Mouse (Mus musculus) c-Kit-negative CD71-positive TER-119-positive erythroid progenitor cells, embryonic 14.5 days (primary cell): ENCODE results near the gene Ifngr1.

Experiments used
- DNase-seq: peaks from one replicate; pipeline ENCODE4 v3.0.0-alpha.2; 2013; ENCODE audit warnings: low read depth, low spot score

Ifngr1 gene

GRCm38 (mm10) chr10:19591641-19592441 lies at the start of gene Ifngr1:
Ifngr1 (plus strand) TSS chr10:19591949.
- peak; percentile 88 for DNase-seq

DNA sequence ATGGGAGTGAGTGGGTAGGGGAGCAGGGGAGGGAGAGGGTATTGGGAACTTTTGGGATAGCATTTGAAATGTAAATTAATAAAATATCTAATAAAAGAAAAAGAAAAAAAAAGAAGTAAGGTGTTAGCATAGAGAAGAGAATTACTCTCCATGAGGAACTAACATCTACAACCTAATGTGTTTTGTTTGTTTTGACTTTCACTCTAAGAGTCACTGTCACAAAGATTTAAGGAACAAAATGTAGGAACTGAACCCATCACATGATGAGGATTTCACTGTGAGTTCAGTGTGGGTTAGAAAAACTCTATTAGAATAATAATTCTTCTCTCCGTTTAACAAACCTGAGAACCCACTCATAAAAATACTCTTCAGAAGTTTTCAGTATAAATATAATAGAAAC lies 44.9 kb upstream of the Ifngr1 start:
- DNase-seq = no peak

DNA sequence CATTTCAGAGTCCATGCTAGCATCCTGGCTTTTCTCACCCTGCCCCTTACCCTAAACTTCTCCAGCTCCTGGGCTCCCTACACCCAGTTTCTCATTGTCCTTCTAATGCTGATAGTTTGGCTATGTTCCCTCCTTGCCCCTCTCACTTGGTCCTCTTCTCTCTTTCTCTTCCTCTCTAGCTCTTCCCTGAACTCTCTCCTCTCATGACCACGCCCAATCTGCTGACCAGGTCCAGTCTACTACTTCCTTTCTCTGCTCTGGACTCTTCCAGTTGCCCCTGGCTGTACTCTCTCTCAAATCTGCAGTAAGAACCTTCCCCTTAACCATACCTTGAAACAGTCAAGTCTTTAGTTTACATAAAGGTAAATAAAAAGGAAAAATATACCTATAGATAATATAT lies 43.7 kb upstream of the Ifngr1 start:
- no peak for DNase-seq

GRCm38 (mm10) chr10:19548491-19548890 lies 43.3 kb upstream of the Ifngr1 start:
- no peak for DNase-seq

- no peak for DNase-seq
These were observed 40.2 kb upstream of the Ifngr1 start for GRCm38 (mm10) chr10:19551585-19551984.

DNA sequence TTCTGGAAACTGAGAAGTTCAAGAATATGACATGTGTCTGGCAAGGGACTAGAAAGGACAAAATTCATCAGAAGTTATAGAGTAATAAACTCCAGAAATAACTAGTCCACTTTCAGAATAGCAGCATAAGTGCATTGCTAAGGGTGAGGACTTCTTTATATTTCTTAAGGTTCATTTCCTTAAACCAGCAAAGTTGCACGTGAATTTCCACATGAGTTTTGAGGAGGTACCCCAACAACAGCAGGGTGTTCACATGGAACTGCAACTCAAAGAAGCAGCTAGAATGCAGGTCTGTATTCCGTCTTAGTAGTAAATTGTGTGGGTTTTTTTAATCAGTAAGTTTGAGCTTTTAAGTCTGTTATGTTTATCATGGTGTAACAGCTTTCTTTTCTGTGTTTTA lies 37.9 kb upstream of the Ifngr1 start:
- no peak for DNase-seq

- no peak for DNase-seq
These were observed 34.1 kb upstream of the Ifngr1 start for GRCm38 (mm10) chr10:19557696-19558095.

DNA sequence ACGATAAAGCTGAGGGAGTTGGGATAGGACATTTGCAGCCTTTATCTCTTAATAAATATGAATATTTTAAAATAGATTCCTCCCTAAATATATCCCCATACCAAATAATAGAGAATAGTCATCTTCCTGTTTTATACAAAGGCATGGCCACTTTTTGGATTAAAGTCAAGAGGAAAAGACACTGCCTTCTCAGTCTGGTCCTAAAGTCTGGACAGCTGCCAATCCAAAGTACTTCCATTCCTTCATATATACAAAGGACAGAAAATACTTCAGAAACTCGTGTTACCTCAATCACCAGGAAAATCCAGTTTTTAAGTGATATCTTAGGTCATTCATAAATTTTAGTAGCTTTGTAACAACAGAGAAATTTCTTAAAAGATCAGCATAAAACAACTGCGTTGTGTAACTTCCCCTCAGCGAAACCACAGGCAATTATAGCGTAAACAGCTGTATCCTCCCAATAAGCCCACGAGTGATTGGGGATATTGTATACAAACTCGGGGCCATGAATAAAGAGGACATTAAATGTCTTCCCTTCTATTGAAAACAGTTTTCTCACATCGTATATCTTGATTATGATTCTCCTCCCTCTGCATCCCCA lies 32.1 kb upstream of the Ifngr1 start:
- DNase-seq = no peak

DNA sequence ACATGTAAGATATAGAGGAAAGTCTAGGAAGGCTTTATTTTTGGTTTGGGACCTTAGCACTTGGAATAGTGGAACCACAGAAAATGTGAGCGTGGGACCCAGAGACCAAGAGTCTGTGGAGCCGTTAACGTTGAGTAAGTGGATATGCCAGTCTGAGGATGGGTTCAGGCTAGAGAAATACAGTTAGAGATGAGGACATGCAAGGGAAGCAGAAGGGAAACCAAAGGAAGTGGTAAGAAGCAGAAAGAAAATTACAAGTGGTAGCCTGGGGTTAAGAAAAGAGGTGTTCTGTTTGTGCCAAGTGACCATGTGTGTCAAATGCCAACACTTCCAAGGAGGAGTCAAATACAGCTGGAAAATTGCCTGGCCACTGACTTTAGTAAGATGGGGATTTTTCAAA lies 29.2 kb upstream of the Ifngr1 start:
- no peak for DNase-seq

- no peak for DNase-seq
These were observed 28.3 kb upstream of the Ifngr1 start for GRCm38 (mm10) chr10:19563443-19563861.

DNA sequence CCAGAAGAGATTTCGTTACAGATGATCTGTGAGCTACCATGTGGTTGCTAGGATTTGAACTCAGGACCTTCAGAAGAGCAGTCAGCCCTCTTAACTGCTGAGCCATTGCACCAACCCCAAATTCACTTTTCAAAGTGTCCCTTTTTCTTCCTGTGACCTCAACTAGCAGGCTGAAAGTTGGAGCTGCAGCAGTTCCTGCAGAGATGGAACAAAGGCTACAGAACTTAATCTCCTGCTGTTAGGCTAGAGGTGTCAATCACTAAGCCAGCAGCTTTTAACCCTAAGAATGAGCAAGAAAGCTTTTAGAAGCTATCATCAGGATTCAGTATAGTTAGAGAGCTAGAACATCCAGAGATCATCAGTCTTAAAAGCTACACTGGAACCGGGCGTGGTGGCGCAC lies 24.3 kb upstream of the Ifngr1 start:
- DNase-seq = no peak

DNA sequence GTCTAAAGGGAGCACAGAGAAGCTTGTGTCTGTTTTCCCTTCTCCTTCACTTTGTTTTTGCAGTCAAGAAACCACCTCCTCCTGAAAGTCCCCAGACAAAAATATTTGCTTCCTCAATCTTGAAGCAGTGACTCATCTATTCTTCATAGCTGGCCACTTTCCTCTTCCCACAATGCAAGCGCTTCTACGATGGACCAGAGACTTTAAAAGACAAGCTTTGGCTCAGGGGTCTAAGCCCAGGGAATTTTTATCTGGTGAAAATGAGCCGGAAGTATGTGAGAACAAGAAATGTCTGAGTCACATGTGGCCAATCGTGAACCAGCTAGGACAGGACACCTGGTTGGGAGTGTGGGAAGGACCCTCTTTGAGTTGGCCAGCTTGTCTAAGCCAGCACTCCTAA lies 21.5 kb upstream of the Ifngr1 start:
- DNase-seq = no peak

DNA sequence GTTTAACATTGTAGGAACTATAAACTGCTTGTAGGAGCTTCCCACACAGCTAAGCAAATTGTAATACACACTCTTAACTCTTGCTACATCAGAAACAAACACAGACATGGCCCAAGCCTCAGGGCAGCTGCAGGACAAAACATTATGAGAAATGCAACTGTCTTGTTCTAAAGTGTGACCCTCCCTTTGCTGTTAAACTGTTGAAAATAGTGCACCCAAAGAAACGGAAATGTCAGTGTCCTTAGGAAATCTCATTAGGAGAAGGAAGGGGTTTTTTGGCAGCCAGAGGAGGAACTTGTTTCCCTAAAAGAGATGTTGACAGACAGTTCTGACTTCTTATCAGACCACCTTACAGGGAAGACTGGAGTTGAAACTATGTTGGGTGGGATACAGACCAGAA lies 21.0 kb upstream of the Ifngr1 start:
- no peak for DNase-seq

- DNase-seq = no peak
These were observed 14.2 kb upstream of the Ifngr1 start for GRCm38 (mm10) chr10:19577571-19577970.

DNA sequence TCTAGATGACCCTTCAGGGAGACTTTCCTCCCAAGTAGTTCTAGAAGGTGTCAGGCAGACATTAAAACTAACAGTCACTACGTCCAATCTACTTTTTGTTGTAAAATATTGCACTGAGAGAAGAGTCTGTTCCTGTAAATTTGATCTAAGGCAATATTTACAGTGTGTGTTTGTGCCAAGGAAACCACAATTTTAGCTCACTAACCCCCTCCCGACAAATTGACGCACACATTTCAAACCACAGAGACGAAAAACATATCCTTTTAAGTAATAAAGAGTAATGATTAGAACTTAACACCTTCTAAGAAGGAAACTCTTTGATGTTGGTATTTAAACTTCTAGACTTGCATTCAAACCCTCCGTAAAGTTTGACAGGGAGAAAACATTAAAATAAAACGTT lies 13.7 kb upstream of the Ifngr1 start:
- no peak for DNase-seq

DNA sequence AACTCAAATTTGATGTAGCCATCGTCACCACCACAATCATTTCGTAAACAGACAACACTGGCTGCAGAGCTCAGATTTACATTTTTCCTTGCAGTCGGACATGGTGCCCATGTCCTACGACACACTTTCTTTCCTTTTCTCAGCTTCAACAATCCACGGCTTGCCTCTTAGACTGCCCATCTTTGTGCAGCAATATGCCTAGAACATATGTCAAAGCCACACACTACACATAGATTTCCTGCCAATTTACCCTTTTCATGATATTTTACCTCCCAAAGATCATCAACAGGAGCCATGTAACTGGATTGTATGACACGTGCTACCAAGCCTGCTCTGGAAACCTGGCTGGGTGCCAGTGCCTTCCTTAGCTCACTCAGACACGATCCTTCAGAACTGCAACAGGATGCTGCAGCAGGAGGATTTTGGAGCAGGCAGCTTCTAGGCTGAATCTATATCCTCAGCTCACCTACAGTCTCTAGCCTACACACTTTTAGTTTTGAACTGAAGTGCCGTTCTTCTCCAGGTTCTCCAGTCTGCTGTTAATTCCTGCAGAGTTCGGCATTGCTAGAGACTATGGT lies 13.3 kb upstream of the Ifngr1 start:
- no peak for DNase-seq

GRCm38 (mm10) chr10:19580660-19581059 lies 11.1 kb upstream of the Ifngr1 start:
- DNase-seq = no peak

GRCm38 (mm10) chr10:19581844-19582582 lies 9.7 kb upstream of the Ifngr1 start:
- DNase-seq = no peak

- DNase-seq = no peak
These were observed 8.8 kb upstream of the Ifngr1 start for GRCm38 (mm10) chr10:19582806-19583430.

DNA sequence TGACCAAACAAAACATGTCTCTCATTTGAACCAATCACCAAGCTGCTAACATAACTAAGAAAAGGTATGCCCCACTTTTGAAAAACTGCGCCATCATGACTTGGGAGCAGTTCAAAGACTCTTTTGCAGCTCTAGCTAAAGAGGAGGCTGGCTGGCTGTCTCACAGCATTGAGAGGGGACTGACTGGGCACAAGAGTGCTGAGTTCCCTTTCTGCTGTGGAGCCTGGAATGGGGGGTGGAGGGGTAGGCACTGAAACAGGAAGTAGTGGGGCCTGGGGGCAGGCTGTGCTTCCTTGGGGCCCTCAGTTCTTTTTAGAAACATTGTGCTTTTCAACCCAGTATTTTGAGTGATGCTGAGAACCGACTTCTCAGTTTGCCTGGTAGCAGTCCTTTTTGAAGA lies 7.7 kb upstream of the Ifngr1 start:
- no peak for DNase-seq

DNA sequence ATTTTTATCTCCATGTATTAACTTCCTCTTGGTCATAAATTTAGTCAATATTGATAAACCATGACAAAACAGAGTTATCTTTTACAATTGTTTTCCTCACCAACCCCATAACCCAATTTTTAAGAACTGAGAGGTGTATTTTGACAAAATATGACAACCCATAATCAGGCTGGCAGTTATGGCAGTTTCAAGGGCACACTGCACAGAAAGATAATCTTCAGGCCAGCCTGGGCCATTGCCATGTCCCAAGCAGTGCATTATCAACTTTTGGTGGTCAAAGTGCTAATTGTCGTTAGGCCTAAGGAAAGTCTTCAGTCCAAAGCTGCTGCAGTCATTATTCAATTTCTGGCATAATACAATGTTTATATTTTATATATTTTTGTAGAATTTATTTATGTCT lies 6.9 kb upstream of the Ifngr1 start:
- no peak for DNase-seq

- no peak for DNase-seq
These were observed 5.9 kb upstream of the Ifngr1 start for GRCm38 (mm10) chr10:19585860-19586259.
